Mouse (Mus musculus) heart, postnatal 36 days (tissue): ENCODE measurements around the gene Gpr137. TPM values are rescaled to one million over a fixed set of nuclear protein-coding genes. Genes with fewer than 3 reads are reported as not detected.

ENCODE experiments used
- microRNA-seq, 2 experiments: library from miRNA; unstranded; fragments of <30 nt; microRNA quantifications; one replicate each; pipeline ENCODE4 v1.2.0; 2021; ENCODE audit warnings: borderline number of aligned reads in 2 of 2
- total RNA-seq, 2 experiments: library from RNA; stranded (reverse); gene quantifications; 2 replicates each; pipeline ENCODE4 v1.2.3; 2021

Gene Gpr137
- total RNA-seq, 2 experiments from 2014 or later = 37.3 to 39.1 TPM

Small RNA genes within 50 kb of the gene (microRNA-seq; reads per million reads assigned to microRNA genes)
- 5.4 to 7.9 reads per million in 2 experiments for gene Mir6990

Other genes with a start within 250 kb of the Gpr137 start
- gene Rps6ka4, start 101.8 kb downstream of the Gpr137 start, total RNA-seq = 10 to 100 TPM; 17.4 to 19.4 TPM
- under 1 TPM; 0.69 to 0.92 TPM for gene Ccdc88b, start 84.3 kb downstream of the Gpr137 start, total RNA-seq
- 10 to 100 TPM; 27.8 to 30.3 TPM for gene Trmt112, start 32.8 kb downstream of the Gpr137 start, total RNA-seq
- gene Prdx5, start 32.4 kb downstream of the Gpr137 start, total RNA-seq = 100 to 1,000 TPM; 693 to 776 TPM
- 100 to 1,000 TPM; 146 to 154 TPM for gene Esrra, start 20.7 kb downstream of the Gpr137 start, total RNA-seq
- gene Catsperz, start 17.1 kb downstream of the Gpr137 start, total RNA-seq = not detected
- gene Kcnk4, start 8.0 kb downstream of the Gpr137 start, total RNA-seq = not detected
- gene Bad, start 619 bp downstream of the Gpr137 start, total RNA-seq = 10 to 100 TPM; 22.0 to 24.7 TPM
- 10 to 100 TPM; 77.3 to 95.8 TPM for gene Ppp1r14b, start 32.5 kb upstream of the Gpr137 start, total RNA-seq
- 10 to 100 TPM; 17.0 to 18.5 TPM for gene Plcb3, start 34.0 kb upstream of the Gpr137 start, total RNA-seq
- 10 to 100 TPM; 18.8 to 20.5 TPM for gene Fkbp2, start 38.0 kb upstream of the Gpr137 start, total RNA-seq
- 100 to 1,000 TPM; 438 to 444 TPM for gene Vegfb, start 45.2 kb upstream of the Gpr137 start, total RNA-seq
- gene Dnajc4, start 50.1 kb upstream of the Gpr137 start, total RNA-seq = 10 to 100 TPM; 51.0 to 57.1 TPM
- gene Nudt22, start 53.6 kb upstream of the Gpr137 start, total RNA-seq = 10 to 100 TPM; 27.0 to 28.9 TPM
- 10 to 100 TPM; 23.0 to 25.5 TPM for gene Trpt1, start 53.7 kb upstream of the Gpr137 start, total RNA-seq
- 1 to 10 TPM; 4.2 to 5.9 TPM for gene Fermt3, start 77.0 kb upstream of the Gpr137 start, total RNA-seq
- 100 to 1,000 TPM in 1 of 2 experiments, 10 to 100 TPM in 1; 98.7 to 126 TPM for gene Stip1, start 97.5 kb upstream of the Gpr137 start, total RNA-seq
- gene Macrod1, start 114.3 kb upstream of the Gpr137 start, total RNA-seq = 100 to 1,000 TPM; 272 to 280 TPM
- under 1 TPM; 0.84 to 1.00 TPM for gene Flrt1, start 163.2 kb upstream of the Gpr137 start, total RNA-seq